Mouse (Mus musculus) left cerebral cortex, postnatal 10 days (tissue): ENCODE measurements at regions not wholly inside any gene's neighbourhood (a gene's known extent, or its start where the extent isn't known, plus 50 kb on each side); places are given as distances from the start of the nearest gene placed in this dataset.
"Not testable (repeated sequence)": the region's sequence is repeated elsewhere in the genome, so short reads cannot be mapped to it uniquely, and the experiment has no call there.

Experiments
- DNase-seq, 2 experiments: peaks; one replicate each; pipeline ENCODE4 v3.0.0; 2021 to 2022; ENCODE audit warnings: low spot score in 2 of 2, mixed read lengths in 1 of 2; ENCODE audit errors: extremely low spot score in 1 of 2
- intact Hi-C: fragments of 180-260 bp; cut with DNase I; formaldehyde crosslinking; loops from one replicate; pipeline ENCODE4 v1.15.1; 2025

- DNase-seq, result no peak
Measured at GRCm38 (mm10) chr6:9820311-9821243, 872.3 kb downstream of the Nxph1 start.

GRCm38 (mm10) chr6:9834884-9835476, 886.7 kb downstream of the Nxph1 start:
- DNase-seq, result no peak

More at GRCm38 (mm10) chr6:9820311-9821243, 872.3 kb downstream of the Nxph1 start:
- intact Hi-C loops, result no loop called here

DNA sequence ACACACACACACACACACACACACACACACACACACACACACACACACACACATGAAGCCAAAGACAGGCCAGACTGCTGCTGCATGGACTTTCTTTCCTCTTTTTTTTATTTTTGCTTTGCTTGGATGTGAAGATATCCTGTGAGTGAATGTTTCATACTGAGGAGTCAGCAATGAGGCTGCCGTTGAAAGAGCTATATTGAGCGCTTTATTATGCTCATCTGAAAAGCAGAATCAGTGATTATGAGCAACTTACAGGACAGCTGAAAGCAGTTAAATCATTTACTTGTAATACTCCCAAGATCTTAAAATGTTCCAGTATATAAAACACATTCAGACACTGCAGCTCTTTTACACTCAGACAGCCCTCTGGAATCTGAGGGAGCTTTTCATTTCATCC, 894.2 kb downstream of the Nxph1 start:
- peak in 1 of 2 experiments; percentile 1 for DNase-seq
- intact Hi-C loops, result no loop called here

More at GRCm38 (mm10) chr6:9834884-9835476, 886.7 kb downstream of the Nxph1 start:
- intact Hi-C loops, result no loop called here

DNA sequence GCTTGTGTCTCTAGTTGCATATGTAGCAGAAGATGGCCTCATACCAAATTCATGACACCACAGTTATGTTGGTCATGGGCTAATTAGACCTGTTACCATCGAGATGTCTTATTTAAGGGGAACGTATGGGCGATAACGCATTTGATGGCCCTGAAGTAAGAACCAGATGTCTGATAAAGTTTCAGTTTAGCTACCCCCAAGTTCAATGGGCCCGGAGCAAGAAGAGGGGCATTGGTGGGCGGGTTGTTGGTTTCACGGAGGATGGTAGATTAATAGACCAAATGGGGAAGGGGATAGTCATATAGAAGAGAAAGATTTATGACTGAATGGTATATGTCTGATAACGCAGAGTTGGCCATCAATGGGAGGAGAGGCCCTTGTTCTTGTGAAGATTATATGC, 941.6 kb downstream of the Nxph1 start:
- intact Hi-C loops, DNase-seq: not testable (repeated sequence)
